Mouse (Mus musculus): Measurements from ENCODE around the gene Tmem151a.

Tmem151a gene

DNA sequence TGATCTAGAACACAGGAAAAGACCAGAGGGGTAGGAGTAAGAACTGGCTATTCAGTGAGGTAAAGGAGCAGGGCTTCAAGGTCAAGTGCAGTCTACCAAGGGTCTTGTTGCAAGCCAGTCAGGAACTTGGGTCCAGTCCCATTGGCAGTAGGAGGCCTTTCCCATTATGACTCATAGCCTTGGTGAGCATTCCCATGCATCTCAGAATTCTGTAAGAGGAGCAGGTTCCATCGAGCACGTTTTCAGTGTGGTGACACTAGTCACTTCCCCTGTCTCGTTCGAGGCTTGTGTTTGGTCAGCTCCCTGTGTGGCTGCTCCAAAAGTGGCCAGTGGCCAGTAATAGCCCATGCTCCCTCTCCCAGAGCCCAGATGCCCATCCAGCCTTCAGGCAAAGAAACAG is 39.8 kb downstream of the Tmem151a start:
- in situ Hi-C loops (cut with MboI, MseI), result no loop called here

DNA sequence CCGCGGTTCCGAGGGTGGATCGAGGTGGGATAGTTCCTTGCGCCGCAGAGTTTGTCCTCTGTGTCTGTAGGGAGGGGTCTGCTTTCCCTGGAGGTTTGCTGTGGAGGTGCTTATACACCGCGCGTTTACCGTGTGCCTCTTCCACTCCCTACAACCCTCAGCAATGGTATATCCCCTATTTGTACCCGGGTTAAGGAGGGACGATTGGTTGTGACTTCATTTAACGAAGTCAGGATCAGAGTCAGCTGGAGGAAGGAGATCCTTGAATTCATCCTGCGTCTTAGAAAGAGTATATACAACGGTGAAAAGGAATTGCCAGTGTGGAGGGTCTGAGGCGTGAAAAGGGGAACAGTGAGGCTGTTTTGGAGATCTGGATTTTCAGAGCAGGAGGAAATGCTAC is 43.7 kb downstream of the Tmem151a start:
- in situ Hi-C loops (cut with MboI, MseI), result no loop called here

GRCm38 (mm10) chr19:5040862-5041523 is 44.3 kb downstream of the Tmem151a start, which contains the start of gene Brms1:
Gene Brms1 (plus strand): TSS chr19:5041354.
- in situ Hi-C loops (cut with MboI, MseI), result no loop called here

DNA sequence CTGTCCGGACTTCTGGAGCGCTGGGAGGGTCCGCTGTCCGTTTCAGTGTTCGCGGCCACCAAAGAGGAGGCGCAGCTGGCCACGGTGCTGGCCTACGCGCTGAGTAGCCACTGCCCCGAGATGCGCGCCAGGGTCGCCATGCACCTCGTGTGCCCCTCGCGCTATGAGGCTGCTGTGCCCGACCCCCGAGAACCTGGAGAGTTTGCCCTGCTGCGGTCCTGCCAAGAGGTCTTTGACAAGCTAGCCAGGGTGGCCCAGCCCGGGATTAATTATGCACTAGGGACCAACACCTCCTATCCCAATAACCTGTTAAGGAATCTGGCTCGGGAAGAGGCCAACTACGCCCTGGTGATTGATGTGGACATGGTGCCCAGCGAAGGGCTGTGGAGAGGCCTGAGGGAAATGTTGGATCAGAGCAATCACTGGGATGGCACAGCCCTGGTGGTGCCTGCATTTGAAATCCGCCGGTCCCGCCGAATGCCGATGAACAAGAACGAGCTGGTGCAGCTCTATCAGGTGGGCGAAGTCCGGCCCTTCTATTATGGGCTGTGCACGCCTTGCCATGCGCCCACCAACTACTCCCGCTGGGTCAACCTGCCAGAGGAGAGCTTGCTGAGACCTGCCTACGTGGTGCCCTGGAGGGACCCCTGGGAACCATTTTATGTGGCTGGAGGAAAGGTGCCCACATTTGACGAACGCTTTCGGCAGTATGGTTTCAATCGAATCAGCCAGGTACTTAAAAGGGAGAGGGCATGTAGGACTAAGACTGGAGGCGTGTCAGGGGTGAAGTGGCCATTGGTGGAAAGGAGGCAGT is 45.8 kb downstream of the Tmem151a start:
- in situ Hi-C loops (cut with MboI, MseI), result no loop called here

GRCm38 (mm10) chr19:5038709-5039156 is 46.6 kb downstream of the Tmem151a start, which contains the start of the genes B4gat1 and AC124502.3:
Gene B4gat1 (plus strand): TSS chr19:5038826.
Gene AC124502.3 (plus strand): TSS chr19:5038891.
- in situ Hi-C loops (cut with MboI, MseI), result no loop called here

- in situ Hi-C loops (cut with MboI, MseI), result no loop called here
Observed at GRCm38 (mm10) chr19:5037678-5038571, 47.4 kb downstream of the Tmem151a start.

GRCm38 (mm10) chr19:5036577-5036976 is 48.8 kb downstream of the Tmem151a start:
- in situ Hi-C loops (cut with MboI, MseI), result no loop called here

- in situ Hi-C loops (cut with MboI, MseI), result no loop called here
Observed at GRCm38 (mm10) chr19:5032686-5033085, 52.6 kb downstream of the Tmem151a start.

- in situ Hi-C loops (cut with MboI, MseI), result no loop called here
Observed at GRCm38 (mm10) chr19:5026111-5026510, 59.2 kb downstream of the Tmem151a start.

DNA sequence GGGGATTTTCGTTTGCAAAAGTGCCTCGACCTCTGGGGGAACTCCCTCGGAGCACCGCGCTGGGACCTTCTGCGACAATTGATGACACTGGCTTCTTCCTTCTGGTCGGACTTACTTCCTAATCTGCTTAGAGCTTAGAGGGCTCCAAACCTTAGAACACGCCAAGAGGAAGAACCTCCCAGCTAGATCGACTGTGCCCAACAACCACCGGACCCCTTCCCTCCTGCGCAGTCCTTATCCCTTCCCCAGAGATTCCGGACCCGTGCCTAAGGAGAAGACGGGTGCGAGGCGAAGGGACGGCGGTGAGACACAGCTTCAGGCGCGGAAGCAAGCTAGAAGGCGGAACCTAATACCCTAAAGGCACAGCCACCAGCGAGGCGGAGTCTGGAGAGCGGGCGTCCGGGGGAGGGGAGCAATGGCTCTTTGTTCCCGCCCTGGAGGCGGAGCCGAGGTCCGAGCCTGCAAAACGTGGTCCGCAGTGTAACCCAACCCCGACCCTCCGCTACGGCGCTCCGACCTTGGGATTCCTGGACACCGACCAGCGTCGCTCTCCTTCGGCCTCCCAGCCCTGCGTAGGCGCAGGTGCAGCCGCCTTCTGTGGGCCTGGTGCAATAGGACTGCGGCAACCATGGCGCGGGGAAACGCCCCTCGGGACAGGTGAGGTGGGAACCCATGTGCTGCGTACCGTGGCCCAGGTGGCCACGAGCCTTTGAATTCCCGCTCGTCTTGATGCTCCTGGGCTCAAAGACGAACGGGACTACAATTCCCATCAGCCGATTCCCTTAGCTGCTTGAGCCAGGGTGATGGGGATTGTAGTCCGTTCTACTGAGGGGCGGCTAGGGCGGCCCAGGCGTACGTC is 61.5 kb downstream of the Tmem151a start, which contains the start of gene Slc29a2:
TSS of gene Slc29a2 (plus strand) at position 240 of the 859 bp plus-strand sequence.
- in situ Hi-C loops (cut with MboI, MseI), result no loop called here

- in situ Hi-C loops (cut with MboI, MseI), result no loop called here
Observed at GRCm38 (mm10) chr19:5021416-5021815, 63.9 kb downstream of the Tmem151a start.
